Mouse (Mus musculus): ENCODE results near the gene Fgfr4.

DNA sequence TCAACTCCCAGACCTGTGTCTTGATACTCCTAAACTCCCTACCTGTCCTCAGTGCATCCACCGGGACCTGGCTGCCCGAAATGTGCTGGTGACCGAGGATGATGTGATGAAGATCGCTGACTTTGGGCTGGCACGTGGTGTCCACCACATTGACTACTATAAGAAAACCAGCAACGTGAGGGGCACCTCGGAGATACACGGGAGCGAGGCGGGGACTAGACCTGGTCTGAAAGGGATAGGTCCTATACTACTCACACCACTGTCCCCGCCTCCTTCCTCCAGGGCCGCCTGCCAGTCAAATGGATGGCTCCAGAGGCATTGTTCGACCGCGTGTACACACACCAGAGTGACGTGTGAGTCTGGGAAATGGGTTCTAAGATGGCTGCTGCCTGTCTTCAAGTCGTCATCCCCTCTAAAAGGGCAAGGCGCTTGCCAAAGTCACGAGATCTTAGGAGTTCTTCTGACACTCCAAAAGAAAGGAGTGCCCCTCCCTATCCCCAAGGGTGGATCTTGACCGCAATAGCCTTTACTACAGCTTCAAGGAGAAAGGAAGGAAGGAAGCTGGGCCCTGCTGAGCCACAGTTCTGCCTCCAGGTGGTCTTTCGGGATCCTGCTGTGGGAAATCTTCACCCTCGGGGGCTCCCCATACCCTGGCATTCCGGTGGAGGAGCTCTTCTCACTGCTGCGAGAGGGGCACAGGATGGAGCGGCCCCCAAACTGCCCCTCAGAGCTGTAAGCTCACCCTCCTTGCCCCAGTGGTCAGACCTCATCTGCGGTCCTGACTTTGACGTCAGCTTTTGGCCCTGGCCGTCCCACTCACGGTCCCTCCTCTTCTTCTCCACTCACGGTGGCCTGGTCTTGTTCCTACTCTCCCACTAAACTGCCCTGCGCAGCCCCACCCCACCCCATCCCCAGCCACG, 14.6 kb downstream of the Fgfr4 start:
- no peak for TF ChIP-seq POLR2A (IDR thresholded peaks at IDR 0.05; ENCODE audit: low read depth, low read length)
- no peak for TF ChIP-seq CTCF (IDR thresholded peaks at IDR 0.05; ENCODE audit: borderline replicate concordance, insufficient read depth, low read length)

Measured in embryonic fibroblast, embryonic 13.5 days (primary cell).